Mouse (Mus musculus): Measurements from ENCODE around the gene Ckap2l.

DNA sequence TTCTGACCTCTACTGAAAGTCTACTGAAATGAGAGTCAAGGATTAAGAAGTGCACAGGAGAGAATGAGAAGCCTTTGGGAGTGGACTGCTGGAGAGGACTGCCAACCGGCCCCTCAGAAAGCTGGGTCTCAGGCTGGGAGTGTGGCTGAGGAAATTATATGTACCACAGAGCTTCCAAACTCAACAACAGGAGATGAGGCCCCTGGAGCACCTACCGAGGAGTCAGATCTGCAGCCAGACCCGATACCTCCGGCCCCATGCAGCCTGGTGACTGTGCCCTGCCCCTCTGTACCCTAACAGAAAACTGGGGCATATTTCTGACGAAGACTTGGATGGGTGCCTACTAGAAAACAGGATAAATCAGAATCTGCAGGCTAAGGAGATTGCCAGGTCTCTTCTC, 23.2 kb downstream of the Ckap2l start:
- TF ChIP-seq GATA1 (IDR thresholded peaks at IDR 0.05; ENCODE audit: borderline replicate concordance, low read length) (no peak), FLI1 (IDR thresholded peaks at IDR 0.05; ENCODE audit: low read length) (no peak)
